Mouse (Mus musculus) lung, postnatal 4 days (tissue): ENCODE data around the gene Lbhd2.

Source experiments
- DNase-seq, 2 experiments: peaks; one replicate each; pipeline ENCODE4 v3.0.0; 2021

The Lbhd2 gene

DNA sequence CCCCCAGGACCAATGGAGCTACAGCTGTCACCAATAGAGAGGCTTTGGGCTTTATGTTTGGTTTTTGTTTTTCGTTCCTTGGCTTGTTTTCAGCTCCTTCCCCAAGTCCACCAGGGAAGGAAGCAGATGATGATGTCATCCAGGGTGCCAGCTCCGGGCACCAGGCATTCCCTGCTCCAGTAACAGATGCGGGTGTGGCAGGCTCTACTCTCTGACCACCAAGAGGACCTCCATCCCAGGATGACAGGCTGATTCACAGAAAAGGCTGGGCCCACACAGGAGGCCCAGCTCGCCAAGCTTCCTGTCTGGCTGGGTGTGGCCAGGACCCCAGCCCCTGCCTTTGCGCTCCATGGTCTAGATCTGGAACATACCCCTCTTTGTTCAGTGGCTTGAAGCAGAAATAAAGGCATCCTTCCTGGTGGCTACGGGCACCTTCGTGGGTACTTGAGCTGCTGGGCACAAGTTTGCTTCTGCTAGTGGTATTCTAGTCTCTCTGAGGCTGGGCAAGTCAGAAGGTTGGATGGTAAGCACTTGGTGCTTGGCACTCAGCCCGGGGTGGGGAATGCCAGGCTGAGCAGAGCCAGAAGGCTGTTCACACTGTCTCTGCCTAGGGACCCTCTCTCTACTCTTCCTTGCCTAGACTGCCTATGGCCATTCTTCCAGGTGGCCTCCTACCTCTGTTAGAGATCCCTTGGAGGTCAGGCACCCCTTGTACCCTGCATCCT lies 5.2 kb downstream of the Lbhd2 start:
- no peak for DNase-seq

DNA sequence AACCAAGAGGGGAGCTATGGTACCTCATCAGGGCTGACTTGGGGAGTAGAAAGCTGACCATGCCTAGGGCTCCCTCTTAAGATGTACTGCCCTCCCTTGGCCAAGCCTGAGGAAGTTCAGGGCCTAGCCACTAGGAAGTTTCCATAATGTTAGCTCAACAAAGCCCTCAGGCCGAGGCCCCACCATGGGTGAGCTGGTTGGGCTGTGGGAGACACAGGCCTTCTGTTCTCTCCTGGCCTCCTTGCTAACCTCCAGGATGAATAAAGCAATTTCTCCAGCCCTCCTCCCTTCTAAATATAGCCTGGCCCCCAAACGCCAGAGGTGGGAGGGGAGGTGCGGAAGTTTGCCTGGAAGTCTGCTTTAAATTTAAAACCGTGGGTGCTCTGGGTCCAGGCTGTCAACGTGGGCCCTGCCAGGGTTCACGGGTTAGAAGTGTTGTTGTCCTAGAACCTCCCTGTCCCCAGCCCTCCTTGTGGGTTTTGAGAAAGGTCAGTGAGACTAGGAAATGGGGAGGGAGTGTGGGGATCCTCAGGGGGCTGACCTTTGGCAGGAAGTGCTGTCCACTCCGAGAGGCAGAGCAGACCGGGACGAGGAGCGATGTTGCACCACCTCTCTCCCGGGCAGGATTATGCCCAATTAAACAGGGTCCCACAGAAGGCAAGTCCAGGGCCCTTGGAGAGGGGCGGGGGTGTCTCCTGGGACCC lies 6.1 kb downstream of the Lbhd2 start:
- DNase-seq, result peak in 1 of 2 experiments; percentile 79

DNA sequence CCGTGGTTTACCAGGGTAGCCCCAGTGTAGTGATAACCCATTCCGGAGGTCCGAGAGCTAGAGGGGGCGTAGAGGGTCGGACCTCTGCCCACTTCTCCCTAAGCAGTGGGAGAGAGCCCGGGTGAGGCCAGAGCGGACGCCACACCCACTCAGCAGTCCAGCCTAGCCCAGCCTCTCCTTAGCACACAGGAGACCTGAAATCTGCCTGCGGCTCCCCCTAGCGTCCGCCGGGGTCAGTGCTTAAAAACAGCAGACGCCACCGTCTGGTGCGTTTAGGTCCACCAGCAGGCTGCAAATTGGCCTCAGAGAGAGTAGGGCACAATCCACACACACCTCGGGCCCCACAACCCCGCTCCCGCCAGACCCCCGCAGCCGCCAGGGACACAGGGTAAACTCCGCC lies 6.7 kb downstream of the Lbhd2 start:
- peak; percentile 93 to 94 for DNase-seq

DNA sequence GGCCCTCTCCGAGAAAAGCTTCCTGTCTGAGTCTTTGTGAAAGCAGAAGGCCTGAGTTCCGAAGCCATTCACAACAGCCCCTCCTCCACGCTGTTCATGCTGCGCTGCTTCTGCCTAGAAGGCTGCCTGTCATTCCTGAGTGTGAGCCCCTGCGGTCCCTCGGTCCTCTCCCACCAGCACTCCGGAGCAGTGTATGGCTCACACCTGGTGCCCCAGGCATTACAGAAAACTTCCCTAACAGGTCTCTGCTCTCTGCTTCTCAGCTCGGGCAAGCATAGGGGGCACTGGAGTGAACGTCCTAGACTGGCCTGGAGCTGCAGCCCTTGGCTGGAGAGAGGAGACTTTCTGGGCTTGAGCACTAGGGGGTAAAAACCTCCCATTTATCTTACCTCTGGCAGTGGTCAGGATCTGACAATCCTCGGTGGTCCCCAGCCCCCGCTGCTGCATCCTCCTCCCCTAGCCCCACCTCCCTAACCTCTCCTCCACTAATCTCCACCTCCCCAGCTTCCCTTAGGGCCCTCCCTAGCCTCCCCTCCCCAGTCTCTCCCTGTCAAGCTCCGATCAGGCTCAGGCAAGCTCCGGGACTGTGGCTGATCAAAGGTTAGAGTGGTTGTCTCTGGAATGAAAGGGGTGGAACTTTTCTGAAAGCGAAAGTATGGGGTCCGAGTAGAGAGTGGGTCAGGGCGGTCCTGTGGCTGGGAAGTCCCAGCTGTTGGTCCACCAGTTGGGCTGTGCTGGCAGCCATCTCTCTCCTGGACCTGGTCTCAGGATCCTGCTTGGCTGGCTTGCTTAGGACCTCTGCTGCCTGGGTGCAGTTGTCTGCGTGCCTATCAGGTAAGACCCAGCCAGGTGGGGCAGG lies 10.5 kb downstream of the Lbhd2 start, which contains the start of gene Exoc3l4:
Gene Exoc3l4 (plus strand): TSS at position 97 of the 859 bp plus-strand sequence.
- peak; percentile 53 to 77 for DNase-seq

GRCm38 (mm10) chr12:111419918-111420317 lies 13.3 kb downstream of the Lbhd2 start:
- no peak for DNase-seq

DNA sequence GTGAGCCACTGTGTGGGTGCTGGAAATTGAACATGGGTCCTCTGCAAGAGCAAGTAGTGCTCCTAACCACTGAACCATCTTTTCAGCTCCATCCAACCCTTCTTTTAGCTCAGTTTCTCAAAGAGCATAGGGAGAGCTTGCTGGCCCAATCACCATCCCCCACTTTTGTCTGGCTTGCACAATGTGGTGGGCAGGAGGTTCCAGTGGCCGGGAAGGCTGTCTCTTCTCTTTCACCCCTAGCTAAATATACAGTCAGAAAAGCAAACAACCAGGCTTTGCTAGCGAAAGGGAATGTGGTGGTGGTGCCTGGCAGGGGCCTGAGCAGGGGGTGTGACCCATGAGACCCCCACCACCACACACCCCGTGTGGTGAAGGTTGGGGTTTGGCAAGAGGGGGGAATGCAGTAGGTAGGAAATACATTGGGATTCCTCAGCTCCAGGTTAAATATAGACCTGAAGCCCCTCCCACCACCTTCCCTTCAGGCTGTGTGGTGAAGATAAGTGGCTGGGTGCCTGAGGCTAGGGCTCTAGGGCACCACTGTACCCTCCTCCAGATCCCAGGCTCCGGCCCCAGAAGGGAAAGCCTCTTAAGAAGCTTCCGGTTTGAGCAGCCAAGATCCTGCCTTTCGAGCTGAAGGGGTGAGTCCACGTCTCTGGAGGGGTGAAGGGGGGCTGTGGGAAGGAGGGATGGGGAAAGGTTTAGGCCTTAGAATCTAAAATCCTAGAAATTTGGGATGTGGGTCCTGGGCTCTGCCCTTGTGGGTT lies 14.5 kb downstream of the Lbhd2 start:
- peak in 1 of 2 experiments; percentile 52 for DNase-seq

DNA sequence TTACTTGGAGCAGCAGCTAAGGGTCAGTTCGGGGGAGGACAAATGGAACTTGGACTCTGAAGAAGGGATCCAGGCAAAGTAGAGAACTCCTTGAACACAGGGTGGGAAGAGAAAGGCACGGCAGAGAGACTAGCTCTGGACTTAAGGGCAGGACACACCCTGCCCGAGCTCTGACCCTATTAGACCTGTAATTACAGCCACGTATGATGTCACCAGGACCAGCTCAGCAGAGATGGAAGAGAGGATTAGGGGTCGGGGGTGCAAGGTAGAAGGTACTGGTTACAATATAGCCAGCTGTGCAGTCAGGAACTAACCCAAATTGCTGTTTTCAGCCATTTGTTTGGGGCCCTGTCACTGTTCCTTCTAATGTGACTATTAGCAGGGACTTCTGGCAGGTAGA lies 16.2 kb downstream of the Lbhd2 start:
- DNase-seq, result no peak

DNA sequence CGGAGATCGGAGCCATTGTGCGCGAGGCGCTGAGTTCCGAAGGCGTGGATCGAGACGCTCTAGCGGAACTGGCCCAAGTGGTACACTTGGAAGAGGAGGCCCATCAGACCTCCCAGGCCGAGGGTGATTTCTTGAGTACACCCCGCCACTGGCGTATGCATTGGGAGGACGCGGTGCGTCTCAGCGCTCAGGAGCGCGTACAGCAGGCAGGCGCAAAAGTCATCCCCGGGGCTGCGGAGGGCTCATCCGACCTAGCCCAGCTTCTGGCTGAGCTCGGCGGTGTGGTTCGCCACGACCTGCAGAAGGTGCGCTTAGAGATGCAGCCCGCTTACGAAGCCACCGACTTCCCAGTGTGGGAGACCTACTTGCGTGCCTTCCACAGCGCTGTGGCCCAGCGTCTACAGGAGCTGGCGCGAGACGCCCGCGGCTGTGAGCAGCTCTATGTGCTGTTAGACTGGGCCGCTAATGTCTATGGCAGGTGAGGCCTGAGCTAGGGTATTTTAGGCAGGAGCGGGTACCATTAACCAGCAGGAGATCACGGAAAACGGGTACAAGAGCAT lies 17.0 kb downstream of the Lbhd2 start:
- peak in 1 of 2 experiments; percentile 23 for DNase-seq

DNA sequence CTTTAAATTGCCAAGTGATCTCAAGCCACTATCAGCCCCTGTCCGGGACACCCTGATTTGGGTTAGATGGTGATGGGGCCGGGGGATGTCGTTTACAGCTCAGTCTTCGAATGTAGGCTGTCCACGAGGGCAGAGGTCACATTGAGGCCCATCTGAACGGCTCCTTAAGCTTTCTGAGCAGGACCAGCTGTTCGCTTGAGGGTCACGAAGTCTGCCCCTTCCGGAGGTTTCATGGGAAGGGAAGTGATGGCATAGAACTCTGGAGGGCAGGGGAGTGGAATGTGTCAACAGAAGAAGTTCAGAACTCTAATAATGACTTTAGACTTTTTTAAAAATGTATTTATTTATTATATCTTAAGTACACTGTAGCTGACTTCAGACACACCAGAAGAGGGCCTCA lies 17.9 kb downstream of the Lbhd2 start:
- DNase-seq, result peak in 1 of 2 experiments; percentile 76

- peak; percentile 89 to 90 for DNase-seq
Observed at GRCm38 (mm10) chr12:111425258-111425657, 18.6 kb downstream of the Lbhd2 start.

DNA sequence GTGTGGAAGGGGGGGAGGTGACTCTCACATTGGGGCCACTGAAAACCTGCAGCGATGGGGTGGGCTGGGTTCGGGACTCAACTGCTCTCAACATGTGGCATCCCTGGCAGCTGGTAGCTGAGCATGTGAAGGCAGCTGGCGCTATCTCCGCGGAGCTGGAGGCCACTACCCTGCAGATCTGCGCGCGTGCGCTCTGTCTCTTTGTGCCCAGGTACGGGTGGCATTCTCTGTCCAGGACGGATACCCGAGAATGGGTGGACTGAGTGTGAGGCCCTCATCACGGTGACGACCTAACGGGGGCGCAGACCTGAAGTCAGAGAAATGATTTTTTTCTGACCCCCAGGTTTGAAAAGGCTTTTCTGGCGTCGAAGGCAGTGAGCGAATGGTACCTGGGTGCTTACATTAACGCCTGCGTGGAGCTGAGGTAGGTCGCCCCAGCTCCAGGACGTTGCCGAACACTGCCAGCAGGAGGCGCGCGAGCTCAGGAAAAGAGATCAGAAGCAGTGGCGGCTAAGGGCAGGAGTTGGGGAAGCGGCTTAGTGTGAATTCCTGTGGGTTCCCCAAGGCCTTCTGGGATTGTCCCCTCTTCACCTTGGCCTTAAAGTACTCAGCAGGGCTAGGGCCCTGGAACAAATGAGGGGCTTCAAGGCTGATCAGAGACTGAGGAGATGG lies 19.3 kb downstream of the Lbhd2 start:
- peak; percentile 86 to 94 for DNase-seq

DNA sequence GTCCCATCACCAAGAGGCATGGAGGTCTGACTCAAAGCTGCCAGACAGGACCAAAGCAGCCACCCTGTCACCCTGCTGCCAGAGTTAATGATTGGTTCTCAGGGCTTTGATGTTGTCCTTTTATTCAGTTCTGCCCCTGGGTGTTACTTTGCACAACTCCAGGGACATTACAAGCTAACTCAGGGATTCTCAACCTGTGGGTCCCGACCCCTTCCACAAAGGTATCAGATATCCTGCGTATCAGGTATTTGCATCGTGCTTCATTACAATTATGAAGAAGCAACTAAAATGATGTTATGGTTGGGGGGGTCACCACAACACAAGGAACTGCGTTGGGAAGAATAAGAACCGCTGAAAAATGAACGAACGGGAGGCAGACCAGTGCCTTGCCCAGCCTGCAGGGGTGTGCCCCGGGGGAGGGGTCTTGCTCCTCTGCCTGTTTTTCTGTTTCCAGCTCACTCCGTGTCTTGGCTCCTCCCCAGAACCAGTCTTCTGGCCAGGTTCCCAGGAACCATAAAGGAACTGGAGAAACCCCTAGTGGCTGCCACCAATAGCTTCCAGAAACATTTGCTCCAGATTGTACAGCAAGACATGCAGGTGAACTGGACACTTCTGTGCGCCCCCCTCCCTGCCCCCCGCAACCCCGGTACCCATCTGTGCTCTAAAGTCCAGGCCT lies 21.0 kb downstream of the Lbhd2 start:
- DNase-seq, result peak; percentile 53 to 65

- DNase-seq, result no peak
Observed at GRCm38 (mm10) chr12:111428364-111428763, 21.8 kb downstream of the Lbhd2 start.

GRCm38 (mm10) chr12:111428961-111429911 lies 22.6 kb downstream of the Lbhd2 start:
- DNase-seq, result peak; percentile 60 to 62

DNA sequence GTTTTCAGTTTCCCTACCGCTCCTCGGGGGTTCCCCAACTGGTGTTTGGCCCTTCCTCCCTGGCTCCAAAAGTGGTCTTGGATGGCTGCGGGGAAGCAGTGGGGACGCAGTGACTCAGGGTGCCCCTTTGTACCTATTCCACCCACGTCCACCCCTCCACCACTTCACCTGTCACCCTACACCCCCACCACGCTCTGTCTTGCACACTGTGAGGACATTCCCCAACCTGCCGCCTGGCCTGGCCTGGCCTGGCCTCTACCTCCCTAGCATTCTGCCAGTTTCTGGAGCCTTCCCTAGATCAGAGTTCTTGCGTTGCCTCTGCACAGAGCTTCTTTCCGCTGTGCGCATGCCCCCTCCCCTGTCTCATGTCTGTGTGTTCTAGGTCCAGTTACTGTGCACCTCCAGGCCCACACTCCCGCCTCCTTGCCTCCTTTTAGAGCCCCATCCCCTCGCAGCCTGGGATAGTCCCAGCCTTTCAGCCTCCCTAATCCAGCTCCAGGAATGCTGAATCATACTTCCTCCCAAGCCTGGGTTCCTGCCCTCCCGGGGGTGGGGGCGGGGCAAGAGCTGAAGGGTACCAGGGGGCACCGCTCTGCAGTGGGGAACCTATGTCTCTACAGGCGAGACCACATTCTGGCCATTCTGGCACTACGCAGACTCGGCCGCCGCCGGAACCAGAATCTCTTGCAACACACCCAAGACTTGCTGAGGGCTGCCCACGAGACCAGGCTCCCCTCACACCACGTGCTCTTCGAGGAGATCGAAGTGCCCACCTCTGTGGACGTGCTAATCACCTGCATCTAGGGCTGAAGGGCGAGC lies 23.6 kb downstream of the Lbhd2 start:
- peak; percentile 58 to 59 for DNase-seq

DNA sequence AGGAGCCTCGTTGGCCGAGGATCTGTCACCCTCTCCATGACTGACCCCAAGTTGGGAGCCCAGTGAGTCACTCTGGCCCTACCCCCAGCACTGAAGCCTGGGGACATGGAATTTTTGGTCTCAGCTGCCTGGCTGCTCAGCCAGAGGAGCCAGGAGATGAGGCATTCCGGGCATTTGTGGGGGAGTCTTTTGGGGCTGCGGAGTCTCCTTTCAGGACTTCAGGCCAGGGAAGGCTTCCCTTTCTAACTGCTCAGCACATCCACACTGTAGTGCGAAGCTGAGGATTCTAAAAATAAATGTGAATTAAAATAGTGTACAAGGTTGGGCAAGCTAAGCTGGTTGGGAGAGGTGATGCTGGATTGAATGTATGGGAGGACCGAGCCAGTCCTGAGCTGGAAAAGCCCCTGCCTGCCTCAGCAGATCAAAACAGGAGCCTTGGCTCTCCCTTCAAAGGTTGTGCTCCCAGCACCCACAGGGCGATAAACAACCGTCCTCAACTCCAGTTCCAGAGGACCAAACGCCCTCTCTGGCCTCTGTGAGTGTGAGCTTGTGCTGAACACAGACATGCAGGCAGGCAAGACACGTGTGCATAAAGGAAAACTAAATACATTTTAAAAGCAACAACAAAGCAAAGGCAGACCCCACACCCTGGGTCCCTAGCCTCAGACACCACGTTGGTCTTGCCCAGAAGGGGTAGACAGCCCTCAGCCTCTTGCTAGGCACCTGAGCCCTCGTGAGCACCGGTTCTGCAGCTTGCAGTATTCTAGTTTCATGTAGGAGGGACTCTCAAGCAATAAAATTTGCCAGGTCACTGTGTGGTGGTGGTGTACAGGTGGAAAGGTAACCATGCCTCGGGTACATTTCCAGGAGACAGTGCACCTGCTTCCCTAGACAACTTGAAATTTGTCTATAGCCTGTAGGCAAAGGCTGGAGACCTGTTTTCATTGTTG lies 24.5 kb downstream of the Lbhd2 start:
- no peak for DNase-seq

- no peak for DNase-seq
Observed at GRCm38 (mm10) chr12:111432097-111432496, 25.5 kb downstream of the Lbhd2 start.
